Mouse (Mus musculus): ENCODE data around the gene Anapc7.
A peak's percentile ranks its signal among the peaks of the same experiment; 100 is the strongest.

DNA sequence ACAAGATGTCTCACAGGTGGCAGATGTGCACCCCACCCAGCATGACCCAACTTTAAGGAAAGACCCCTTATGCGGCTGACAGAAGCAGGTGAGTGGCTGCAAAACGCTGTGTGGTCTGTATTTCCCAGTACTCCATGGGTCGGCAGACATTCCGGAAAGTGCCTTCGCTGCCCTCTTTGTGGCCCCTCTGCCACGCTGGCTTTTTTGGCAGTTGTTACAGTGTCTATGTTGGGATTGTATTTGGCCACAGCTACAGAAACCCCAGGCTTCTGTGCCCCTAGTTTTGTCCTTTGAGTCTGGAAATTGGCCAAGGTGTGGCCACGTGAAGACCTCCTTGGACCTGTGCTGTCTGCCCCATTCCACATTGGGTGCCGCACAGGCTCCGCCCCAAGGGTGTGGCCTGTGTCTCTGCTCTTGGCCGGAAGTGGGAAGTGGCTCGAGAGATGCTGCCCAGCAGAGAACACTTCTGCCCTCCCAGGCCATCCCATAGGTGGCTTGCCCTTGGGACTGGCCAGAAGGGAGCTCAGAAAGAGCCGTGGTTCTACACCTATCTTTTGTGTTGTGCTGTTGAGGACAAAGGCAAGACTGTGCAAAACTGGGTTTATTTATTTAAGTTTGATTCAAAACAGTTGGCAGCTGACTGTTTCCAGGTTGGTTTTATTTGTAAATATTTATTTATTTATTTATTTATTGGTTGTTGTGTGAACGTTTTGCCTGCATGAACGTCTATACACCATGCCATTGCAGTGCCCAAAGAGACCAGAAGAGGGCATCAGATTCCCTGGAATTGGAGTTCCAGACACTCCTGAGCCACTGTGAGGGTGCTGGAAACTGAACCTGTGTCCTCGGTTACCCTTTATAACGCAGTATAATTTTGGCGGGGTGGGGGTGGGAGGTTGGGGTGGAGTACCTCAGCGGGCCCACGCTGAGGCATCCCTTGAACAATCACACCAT lies 11.5 kb upstream of the Anapc7 start:
- TF ChIP-seq EP300 (IDR thresholded peaks at IDR 0.05) (no peak), CTCF (IDR thresholded peaks at IDR 0.05) (peak; percentile 40)
